Mouse (Mus musculus) lung, embryonic 16.5 days (tissue): ENCODE data around the gene Col27a1. TPM values are rescaled to one million over a fixed set of nuclear protein-coding genes. Genes with fewer than 3 reads are reported as not detected.

Experiments
- ATAC-seq: fragments of 200-750 bp; cut with Nextera tagmentation; 2 replicates; pipeline ENCODE4 v1.8.0; 2017; ENCODE audit warnings: low read depth, mild to moderate bottlenecking, moderate library complexity
- H3K27ac ChIP-seq: fragments of 300-500 bp; sonication (generic); 2 replicates; pipeline ENCODE4 v1.5.1; 2014; ENCODE audit warnings: mild to moderate bottlenecking, control low read depth, low read length
- H3K27me3 ChIP-seq: fragments of 300-500 bp; sonication (generic); 2 replicates; pipeline ENCODE4 v1.6.1; 2014; ENCODE audit warnings: low read depth, low read length, mixed read lengths; ENCODE audit not compliant: control insufficient read depth, insufficient read depth
- H3K36me3 ChIP-seq: fragments of 300-500 bp; sonication (generic); 2 replicates; pipeline ENCODE4 v1.6.1; 2014; ENCODE audit warnings: low read length; ENCODE audit not compliant: control insufficient read depth, insufficient read depth
- H3K4me1 ChIP-seq: fragments of 300-500 bp; sonication (generic); replicated peaks from 2 replicates; pipeline ENCODE4 v1.6.1; 2014; ENCODE audit warnings: low read length, mixed read lengths; ENCODE audit not compliant: control insufficient read depth, insufficient read depth
- H3K4me2 ChIP-seq: fragments of 300-500 bp; sonication (generic); 2 replicates; pipeline ENCODE4 v1.6.1; 2014; ENCODE audit warnings: low read depth, low read length, control low read depth
- H3K4me3 ChIP-seq: fragments of 300-500 bp; sonication (generic); 2 replicates; pipeline ENCODE4 v1.5.1; 2014; ENCODE audit warnings: mild to moderate bottlenecking, low read length, control low read depth
- H3K9ac ChIP-seq: fragments of 300-500 bp; sonication (generic); 2 replicates; pipeline ENCODE4 v1.6.1; 2014; ENCODE audit warnings: low read length, control low read depth
- H3K9me3 ChIP-seq: fragments of 300-500 bp; sonication (generic); 2 replicates; pipeline ENCODE4 v1.6.1; 2016; ENCODE audit warnings: low read length; ENCODE audit not compliant: control insufficient read depth
- WGBS: fragments of 180-500 bp; shearing (Covaris S2); extraction: QIAGEN DNeasy Blood & Tissue Kit; methylation state at CpG from one replicate; pipeline ENCODE4 v1.1.7; 2014; 5-methylcytosine and 5-hydroxymethylcytosine counted together
- polyA plus RNA-seq: library from polyadenylated mRNA; unstranded; fragments of >200 nt; fragmentation: Nextera tagmentation; extraction: Ambion mirVana; gene quantifications from 2 replicates; pipeline ENCODE4 v1.2.1, GENCODE M21; 2015

Gene Col27a1
- polyA plus RNA-seq, 1 experiment from 2014 or later: 16.4 TPM

DNA sequence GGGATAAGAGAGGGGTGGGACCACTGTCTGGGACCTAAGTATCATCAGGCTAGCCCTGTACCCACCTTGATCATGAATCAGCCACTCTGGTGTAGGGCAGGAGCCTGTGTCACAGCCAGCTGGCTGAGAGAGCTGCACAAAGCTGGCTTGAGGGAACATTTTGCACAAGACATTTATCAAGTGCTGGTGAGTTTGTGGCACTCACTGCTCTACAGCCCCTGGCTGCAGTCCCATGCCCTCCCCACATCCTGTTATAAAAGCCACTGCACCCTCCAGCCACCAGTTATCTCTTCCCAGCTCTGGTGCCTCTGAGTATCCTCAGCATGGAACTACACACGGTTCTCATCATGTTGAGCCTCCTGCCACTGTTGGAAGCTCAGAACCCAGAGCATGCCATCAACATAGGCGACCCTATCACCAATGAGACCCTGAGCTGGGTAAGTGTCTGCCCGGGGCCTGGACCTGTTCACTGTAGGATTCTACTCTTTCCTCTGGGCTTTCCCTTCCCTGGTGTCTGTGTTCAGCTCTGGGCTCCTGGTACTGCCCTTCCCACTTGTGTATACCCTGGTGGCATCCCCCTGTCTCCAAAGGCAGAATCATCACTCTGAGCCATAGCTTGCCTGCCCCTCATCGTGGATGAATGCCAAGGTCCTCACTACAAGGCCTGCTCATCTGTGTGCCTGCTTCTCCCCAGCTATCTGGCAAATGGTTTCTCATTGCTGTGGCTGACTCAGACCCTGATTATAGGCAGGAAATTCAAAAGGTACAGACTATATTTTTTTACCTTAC is 142.3 kb downstream of the Col27a1 start, which contains the start of gene Orm3:
Gene Orm3 (plus strand): TSS at position 286 of the 789 bp plus-strand sequence.
- WGBS: 68% methylated on average over 4 of the region's 4 CpGs
- H3K4me1 ChIP-seq: no peaks in the 10 kb centered on the region
- H3K4me2 ChIP-seq: no peak within 1 kb of the TSS
- peak; percentile 32; the same call in 1 of the 2 replicates for ATAC-seq
- no peak within 1 kb of the TSS for H3K9ac ChIP-seq
- no peaks in the 10 kb centered on the region for H3K36me3 ChIP-seq
- no peak within 1 kb of the TSS for H3K27ac ChIP-seq
- no peaks in the 10 kb centered on the region for H3K27me3 ChIP-seq
- no peaks in the 10 kb centered on the region for H3K9me3 ChIP-seq
- H3K4me3 ChIP-seq: no peak within 1 kb of the TSS

GRCm38 (mm10) chr4:63356981-63357570 is 143.3 kb downstream of the Col27a1 start:
- H3K4me1 ChIP-seq: no peaks in the 10 kb centered on the region
- 58% methylated on average over 2 of the region's 2 CpGs for WGBS
- no peaks in the 10 kb centered on the region for H3K27me3 ChIP-seq
- no peak overlapping the region for H3K27ac ChIP-seq
- H3K4me2 ChIP-seq: no peak overlapping the region
- no peak overlapping the region for H3K4me3 ChIP-seq
- ATAC-seq: no peak
- H3K9ac ChIP-seq: no peak overlapping the region
- no peaks in the 10 kb centered on the region for H3K36me3 ChIP-seq
- no peaks in the 10 kb centered on the region for H3K9me3 ChIP-seq

DNA sequence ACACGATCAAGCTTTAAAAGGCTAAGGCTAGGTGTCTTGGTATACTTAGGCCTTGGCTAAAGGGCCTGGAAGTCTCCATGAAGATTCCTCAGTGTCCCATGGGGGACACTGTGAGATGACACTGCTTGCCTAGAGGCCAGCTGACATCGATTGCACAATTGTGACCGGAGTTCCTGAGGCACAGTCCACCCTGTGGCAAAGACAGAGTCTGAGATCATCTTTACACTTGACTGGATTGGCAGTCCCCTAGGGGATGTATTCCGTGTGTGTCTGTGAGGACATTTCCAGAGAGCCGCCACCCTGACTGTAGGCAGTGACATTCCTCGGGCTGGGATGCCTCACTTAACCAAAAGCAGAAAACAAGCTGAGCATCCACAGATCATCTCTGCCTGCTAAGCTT is 146.1 kb downstream of the Col27a1 start:
- Histone ChIP-seq H3K9me3 (no peaks in the 10 kb centered on the region), H3K4me3 (no peak overlapping the region), H3K4me1 (no peaks in the 10 kb centered on the region), H3K9ac (no peak overlapping the region), H3K36me3 (no peaks in the 10 kb centered on the region), H3K27me3 (no peaks in the 10 kb centered on the region), H3K4me2 (no peak overlapping the region), H3K27ac (no peak overlapping the region)
- ATAC-seq: no peak
- WGBS: 78% methylated on average over 6 of the region's 6 CpGs

GRCm38 (mm10) chr4:63362150-63362549 is 148.3 kb downstream of the Col27a1 start, which contains the start of gene Orm2:
Orm2 (plus strand) TSS chr4:63362449.
- H3K9me3 ChIP-seq: no peaks in the 10 kb centered on the region
- H3K4me1 ChIP-seq: no peaks in the 10 kb centered on the region
- no peak for ATAC-seq
- no peak within 1 kb of the TSS for H3K27ac ChIP-seq
- no peak within 1 kb of the TSS for H3K4me2 ChIP-seq
- H3K27me3 ChIP-seq: no peaks in the 10 kb centered on the region
- no peaks in the 10 kb centered on the region for H3K36me3 ChIP-seq
- no peak within 1 kb of the TSS for H3K4me3 ChIP-seq
- no peak within 1 kb of the TSS for H3K9ac ChIP-seq
- WGBS: 76% methylated on average over 5 of the region's 5 CpGs

DNA sequence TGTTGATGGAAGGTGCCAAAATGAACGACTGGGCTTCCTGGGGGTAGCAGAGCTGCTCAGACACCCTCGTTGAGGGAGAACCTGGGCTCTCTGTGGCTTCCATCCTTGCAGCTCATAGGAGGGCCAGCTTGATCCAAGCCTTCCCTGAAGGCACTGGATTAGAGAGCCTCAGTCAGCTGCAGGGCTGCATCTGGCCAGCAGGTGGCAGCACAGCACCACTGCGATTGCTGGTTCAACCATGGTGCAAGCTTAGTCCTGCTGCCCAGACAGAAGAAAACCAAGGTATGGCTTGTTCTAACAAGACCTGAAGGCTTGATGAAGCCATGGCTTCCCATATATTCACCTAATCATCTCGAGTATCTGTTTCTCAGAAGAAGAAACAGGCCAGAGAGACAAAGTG is 154.8 kb downstream of the Col27a1 start:
- H3K4me1 ChIP-seq: no peaks in the 10 kb centered on the region
- H3K4me2 ChIP-seq: no peak overlapping the region
- H3K9me3 ChIP-seq: no peaks in the 10 kb centered on the region
- H3K9ac ChIP-seq: no peak overlapping the region
- H3K27me3 ChIP-seq: no peaks in the 10 kb centered on the region
- ATAC-seq: peak; percentile 58
- H3K27ac ChIP-seq: no peak overlapping the region
- 20% methylated on average over 4 of the region's 4 CpGs for WGBS
- no peak overlapping the region for H3K4me3 ChIP-seq
- H3K36me3 ChIP-seq: peaks cover 28% of the 10 kb centered on the region

DNA sequence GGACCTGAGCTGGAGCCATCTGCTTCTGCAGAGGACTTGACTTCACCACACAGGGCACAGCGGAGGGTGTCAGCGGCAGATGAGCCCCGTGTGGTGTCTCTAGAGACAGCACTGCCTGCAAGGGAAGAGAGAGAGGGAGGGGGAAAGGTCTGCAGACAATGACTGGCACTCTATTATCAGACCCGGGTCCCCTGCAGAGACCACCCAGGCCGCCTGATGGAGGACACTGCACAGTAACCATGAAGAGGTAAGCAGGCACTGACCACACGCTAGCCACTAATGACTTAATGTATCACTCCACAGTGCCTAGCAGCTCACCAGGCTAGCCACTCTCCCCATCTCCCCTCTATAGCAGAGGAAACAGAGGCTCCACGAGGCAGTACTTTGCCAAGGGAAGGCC is 157.1 kb downstream of the Col27a1 start:
- Histone ChIP-seq H3K27me3 (no peaks in the 10 kb centered on the region), H3K9me3 (no peaks in the 10 kb centered on the region), H3K4me2 (no peak overlapping the region), H3K9ac (no peak overlapping the region), H3K4me1 (no peaks in the 10 kb centered on the region), H3K27ac (no peak overlapping the region), H3K36me3 (peaks cover 40% of the 10 kb centered on the region), H3K4me3 (no peak overlapping the region)
- ATAC-seq: no peak
- 55% methylated on average over 7 of the region's 7 CpGs for WGBS

DNA sequence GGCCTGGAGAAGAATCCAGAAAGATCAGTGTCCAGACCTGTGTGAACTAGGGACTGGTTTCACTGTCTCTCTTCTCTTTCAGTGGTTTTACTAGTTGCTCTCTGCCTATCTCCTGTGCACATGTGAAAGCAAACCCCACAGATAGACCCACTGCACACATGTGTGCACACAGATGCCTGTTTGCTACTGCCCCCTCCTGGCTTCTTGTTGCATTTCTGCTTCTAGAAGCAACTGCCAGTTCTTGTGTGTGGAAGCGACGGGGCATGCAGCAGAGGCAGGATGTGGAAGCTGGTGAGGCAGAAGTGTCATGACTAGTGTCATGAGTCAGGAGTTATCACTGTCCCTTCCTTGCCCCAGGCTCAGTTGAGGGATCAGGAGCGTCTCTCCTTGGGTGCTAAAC is 158.1 kb downstream of the Col27a1 start:
- no peak for ATAC-seq
- WGBS: 58% methylated on average over 3 of the region's 3 CpGs
- H3K36me3 ChIP-seq: peaks cover 48% of the 10 kb centered on the region

DNA sequence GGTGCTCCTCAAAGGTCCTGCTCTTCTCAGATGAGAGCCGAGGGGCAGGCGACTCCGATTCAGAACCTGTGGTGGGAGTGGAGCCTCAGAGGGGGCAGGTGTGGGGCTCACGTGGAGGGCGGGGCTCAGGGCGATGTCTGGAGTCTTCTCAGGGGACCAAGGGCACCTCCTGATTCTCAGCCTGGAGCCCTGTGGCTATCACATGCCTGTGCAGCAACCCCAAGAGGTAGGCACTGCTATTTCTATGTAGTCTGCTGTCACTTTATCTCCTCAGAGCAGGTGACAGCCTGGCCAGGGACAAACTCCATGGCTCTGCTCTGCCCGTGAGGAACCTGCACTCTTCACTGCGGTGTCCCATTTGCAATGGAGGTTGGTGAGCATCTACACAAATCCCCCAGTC is 159.6 kb downstream of the Col27a1 start:
- Histone ChIP-seq H3K4me1 (no peaks in the 10 kb centered on the region), H3K9me3 (no peaks in the 10 kb centered on the region), H3K36me3 (peaks cover 48% of the 10 kb centered on the region), H3K4me2 (no peak overlapping the region), H3K9ac (no peak overlapping the region), H3K4me3 (no peak overlapping the region), H3K27ac (no peak overlapping the region), H3K27me3 (no peaks in the 10 kb centered on the region)
- WGBS: 89% methylated on average over 8 of the region's 8 CpGs
- ATAC-seq: no peak

More for the DNA sequence above, 158.1 kb downstream of the Col27a1 start:
- Histone ChIP-seq H3K27ac (no peak overlapping the region), H3K4me2 (no peak overlapping the region), H3K27me3 (no peaks in the 10 kb centered on the region), H3K9me3 (no peaks in the 10 kb centered on the region), H3K4me3 (no peak overlapping the region), H3K4me1 (no peaks in the 10 kb centered on the region), H3K9ac (no peak overlapping the region)

DNA sequence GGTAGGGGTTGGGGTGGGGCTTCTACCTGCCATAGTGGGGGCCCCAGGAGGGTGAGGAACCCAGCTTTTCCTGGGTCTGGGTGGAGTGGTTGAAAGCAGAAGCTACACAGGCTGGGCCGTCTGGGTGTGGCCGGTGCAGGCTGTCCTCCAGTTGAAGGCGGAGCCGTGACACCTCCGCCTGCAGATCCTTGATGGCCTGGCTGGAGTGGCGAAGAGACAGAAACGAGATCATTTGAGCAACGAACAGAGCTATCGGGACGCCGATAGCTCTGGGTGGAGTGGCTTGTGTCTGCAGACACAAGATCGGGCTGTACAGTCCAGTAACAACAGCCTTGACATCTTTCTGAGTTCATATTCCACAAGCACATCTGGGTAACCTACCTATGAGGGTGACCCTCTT is 160.5 kb downstream of the Col27a1 start:
- Histone ChIP-seq H3K36me3 (peaks cover 47% of the 10 kb centered on the region), H3K9ac (no peak overlapping the region), H3K4me3 (no peak overlapping the region), H3K27ac (no peak overlapping the region), H3K4me1 (no peaks in the 10 kb centered on the region), H3K9me3 (no peaks in the 10 kb centered on the region), H3K27me3 (no peaks in the 10 kb centered on the region), H3K4me2 (no peak overlapping the region)
- WGBS: 82% methylated on average over 12 of the region's 12 CpGs
- no peak for ATAC-seq
